Mouse (Mus musculus) heart, embryonic 10.5 days (tissue): ENCODE measurements around the gene Zfp985. TPM values are rescaled to one million over a fixed set of nuclear protein-coding genes. Genes with fewer than 3 reads are reported as not detected.
"Not testable (repeated sequence)": the region's sequence is repeated elsewhere in the genome, so short reads cannot be mapped to it uniquely, and the experiment has no call there.

Experiments
- DNase-seq: peaks from one replicate; pipeline ENCODE4 v3.0.0-alpha.2; 2017; ENCODE audit warnings: low spot score
- H3K27ac ChIP-seq: fragments of 300-500 bp; sonication (generic); 2 replicates; pipeline ENCODE4 v1.5.1; 2016; ENCODE audit warnings: mild to moderate bottlenecking
- H3K27me3 ChIP-seq: fragments of 300-500 bp; sonication (generic); 2 replicates; pipeline ENCODE4 v1.6.1; 2016; ENCODE audit warnings: mild to moderate bottlenecking; ENCODE audit not compliant: poor library complexity, insufficient read depth, severe bottlenecking
- H3K36me3 ChIP-seq: fragments of 300-500 bp; sonication (generic); 2 replicates; pipeline ENCODE4 v1.6.1; 2016; ENCODE audit warnings: mild to moderate bottlenecking, moderate library complexity
- H3K4me1 ChIP-seq: fragments of 300-500 bp; sonication (generic); 2 replicates; pipeline ENCODE4 v1.6.1; 2016; ENCODE audit warnings: mild to moderate bottlenecking
- H3K4me3 ChIP-seq: fragments of 300-500 bp; sonication (generic); 2 replicates; pipeline ENCODE4 v1.5.1; 2016; ENCODE audit warnings: mild to moderate bottlenecking, moderate library complexity
- H3K9me3 ChIP-seq: fragments of 300-500 bp; sonication (generic); 2 replicates; pipeline ENCODE4 v1.6.1; 2016; ENCODE audit warnings: mild to moderate bottlenecking, moderate library complexity
- WGBS: fragments of 180-500 bp; shearing (Covaris S2); methylation state at CpG from one replicate; pipeline ENCODE4 v1.1.7; 2016; 5-methylcytosine and 5-hydroxymethylcytosine counted together
- polyA plus RNA-seq: library from polyadenylated mRNA; unstranded; fragments of >200 nt; fragmentation: Nextera tagmentation; extraction: Ambion mirVana; gene quantifications from 2 replicates; pipeline ENCODE4 v1.2.1, GENCODE M21; 2016

Gene Zfp985
- polyA plus RNA-seq = 0.10 and 0.12 TPM in 2 replicates

- not testable (repeated sequence) for DNase-seq, H3K4me1 ChIP-seq, H3K27me3 ChIP-seq, H3K36me3 ChIP-seq, H3K27ac ChIP-seq, H3K4me3 ChIP-seq, H3K9me3 ChIP-seq
- WGBS = 69% methylated on average over 5 of the region's 5 CpGs
Measured at GRCm38 (mm10) chr4:147553071-147553470, at the start of gene Zfp985. Gene Zfp985 (plus strand): TSS chr4:147553277.

GRCm38 (mm10) chr4:147509174-147509573, 43.9 kb upstream of the Zfp985 start:
- Histone ChIP-seq H3K27me3 (no peaks in the 10 kb centered on the region), H3K27ac (no peak overlapping the region), H3K4me3 (no peak overlapping the region), H3K36me3 (peaks cover 28% of the 10 kb centered on the region), H3K9me3 (peaks cover 25% of the 10 kb centered on the region), H3K4me1 (no peaks in the 10 kb centered on the region)
- 84% methylated on average over 2 of the region's 2 CpGs for WGBS
- no peak for DNase-seq

DNA sequence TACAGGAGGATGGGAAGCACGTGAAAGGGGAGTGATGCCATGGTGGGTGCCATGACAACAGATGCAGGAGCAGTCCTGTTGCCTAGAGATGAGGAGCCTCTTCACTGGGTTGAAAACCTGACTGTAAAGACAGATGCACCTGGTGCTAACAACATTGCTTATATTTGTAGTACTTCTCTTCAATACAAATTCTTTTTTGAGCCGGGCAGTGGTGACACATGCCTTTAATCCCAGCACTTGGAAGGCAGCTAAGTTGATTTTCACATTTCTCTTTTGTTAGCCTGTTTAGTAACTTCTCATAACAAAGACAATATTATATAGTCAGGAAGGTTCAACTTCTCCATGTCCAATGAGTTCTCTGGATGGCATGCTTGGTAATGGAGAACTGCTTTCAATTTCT, 34.1 kb upstream of the Zfp985 start:
- H3K36me3 ChIP-seq = no peaks in the 10 kb centered on the region
- peaks cover 55% of the 10 kb centered on the region for H3K9me3 ChIP-seq
- H3K27ac ChIP-seq = no peak overlapping the region
- no peaks in the 10 kb centered on the region for H3K4me1 ChIP-seq
- H3K4me3 ChIP-seq = no peak overlapping the region
- WGBS = 74% methylated on average over 2 of the region's 2 CpGs
- no peak for DNase-seq
- no peaks in the 10 kb centered on the region for H3K27me3 ChIP-seq

GRCm38 (mm10) chr4:147520100-147520499, 33.0 kb upstream of the Zfp985 start:
- no peak for DNase-seq
- H3K36me3 ChIP-seq = no peaks in the 10 kb centered on the region
- H3K4me3 ChIP-seq = no peak overlapping the region
- H3K27ac ChIP-seq = no peak overlapping the region
- H3K9me3 ChIP-seq = peaks cover 53% of the 10 kb centered on the region
- H3K4me1 ChIP-seq = no peaks in the 10 kb centered on the region
- no peaks in the 10 kb centered on the region for H3K27me3 ChIP-seq

DNA sequence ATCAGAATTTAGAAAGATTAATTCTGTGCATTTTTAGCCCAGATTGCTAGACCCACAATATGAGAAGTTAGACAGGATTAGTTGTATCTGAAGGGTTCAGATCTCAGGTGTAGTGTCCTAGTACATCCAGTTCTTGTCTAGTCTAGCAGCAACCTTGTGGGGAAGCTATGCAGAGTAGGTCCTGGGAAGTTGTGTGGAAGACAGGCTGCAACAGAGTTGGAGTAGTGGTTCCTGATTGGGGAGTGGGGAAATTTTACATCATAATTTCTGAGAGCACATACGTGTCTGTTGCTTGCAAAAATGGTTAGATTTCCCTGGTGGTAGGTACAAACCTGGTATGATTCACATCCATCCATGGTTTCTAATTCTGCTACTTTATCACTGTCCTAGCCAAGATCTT, 28.0 kb upstream of the Zfp985 start:
- Histone ChIP-seq H3K36me3 (no peaks in the 10 kb centered on the region), H3K4me3 (no peak overlapping the region), H3K27ac (no peak overlapping the region), H3K27me3 (no peaks in the 10 kb centered on the region), H3K4me1 (no peaks in the 10 kb centered on the region), H3K9me3 (peaks cover 39% of the 10 kb centered on the region)
- WGBS = 81% methylated on average over 1 of the region's 1 CpGs
- DNase-seq = no peak

DNA sequence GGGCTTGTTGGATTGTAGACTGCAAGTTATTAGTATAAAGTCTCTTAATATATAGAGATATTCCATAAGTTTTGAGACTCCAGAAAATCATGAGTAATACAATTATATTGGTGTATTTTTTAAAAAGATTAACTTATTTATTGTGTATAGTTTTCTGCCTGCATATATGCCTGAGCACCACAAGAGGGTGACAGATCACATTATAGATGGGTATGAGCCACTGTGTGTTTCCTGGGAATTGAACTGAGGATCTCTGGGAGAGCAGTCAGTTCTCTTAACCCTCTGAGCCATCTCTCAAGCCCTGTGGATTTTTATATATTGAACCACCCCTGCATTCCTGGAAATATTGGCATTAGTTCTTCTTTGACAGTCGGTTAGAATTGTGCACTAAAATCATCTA, 22.7 kb upstream of the Zfp985 start:
- no peak overlapping the region for H3K4me3 ChIP-seq
- H3K27me3 ChIP-seq = no peaks in the 10 kb centered on the region
- DNase-seq = no peak
- H3K27ac ChIP-seq = no peak overlapping the region
- 69% methylated on average over 1 of the region's 1 CpGs for WGBS
- peaks cover 18% of the 10 kb centered on the region for H3K9me3 ChIP-seq
- no peaks in the 10 kb centered on the region for H3K4me1 ChIP-seq
- H3K36me3 ChIP-seq = no peaks in the 10 kb centered on the region

- H3K36me3 ChIP-seq, DNase-seq, H3K27me3 ChIP-seq, H3K4me1 ChIP-seq, H3K4me3 ChIP-seq, H3K27ac ChIP-seq: not testable (repeated sequence)
- peaks cover 33% of the 10 kb centered on the region for H3K9me3 ChIP-seq
Measured at GRCm38 (mm10) chr4:147535916-147536315, 17.2 kb upstream of the Zfp985 start.

- no peaks in the 10 kb centered on the region for H3K36me3 ChIP-seq
- no peak overlapping the region for H3K4me3 ChIP-seq
- H3K27me3 ChIP-seq = no peaks in the 10 kb centered on the region
- no peak overlapping the region for H3K27ac ChIP-seq
- DNase-seq = no peak
- peaks cover 40% of the 10 kb centered on the region for H3K9me3 ChIP-seq
- H3K4me1 ChIP-seq = no peaks in the 10 kb centered on the region
- WGBS = 68% methylated on average over 2 of the region's 2 CpGs
Measured at GRCm38 (mm10) chr4:147537702-147538101, 15.4 kb upstream of the Zfp985 start.

DNA sequence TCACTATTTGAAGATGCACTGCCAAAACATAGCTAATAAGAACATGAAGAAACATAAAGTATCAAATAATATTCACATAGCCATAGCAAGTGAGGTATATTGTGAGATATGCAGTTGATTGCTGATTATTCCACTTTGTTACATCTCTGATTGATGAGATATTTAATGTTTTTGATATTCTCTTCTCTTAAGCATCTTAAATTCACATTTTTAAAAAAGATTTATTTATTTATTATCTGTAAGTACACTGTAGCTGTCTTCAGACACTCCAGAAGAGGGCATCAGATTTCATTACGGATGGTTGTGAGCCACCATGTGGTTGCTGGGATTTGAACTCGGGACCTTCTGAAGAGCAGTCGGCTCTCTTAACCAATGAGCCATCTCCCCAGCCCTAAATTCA, 13.2 kb upstream of the Zfp985 start, which contains the start of gene Gm16503:
Gene Gm16503, plus strand, starts transcription at position 301 of the 400 bp plus-strand sequence.
- not testable (repeated sequence) for H3K36me3 ChIP-seq, H3K4me1 ChIP-seq, H3K4me3 ChIP-seq, H3K27me3 ChIP-seq, H3K27ac ChIP-seq, DNase-seq
- 87% methylated on average over 3 of the region's 3 CpGs for WGBS
- peaks cover 49% of the 10 kb centered on the region for H3K9me3 ChIP-seq

DNA sequence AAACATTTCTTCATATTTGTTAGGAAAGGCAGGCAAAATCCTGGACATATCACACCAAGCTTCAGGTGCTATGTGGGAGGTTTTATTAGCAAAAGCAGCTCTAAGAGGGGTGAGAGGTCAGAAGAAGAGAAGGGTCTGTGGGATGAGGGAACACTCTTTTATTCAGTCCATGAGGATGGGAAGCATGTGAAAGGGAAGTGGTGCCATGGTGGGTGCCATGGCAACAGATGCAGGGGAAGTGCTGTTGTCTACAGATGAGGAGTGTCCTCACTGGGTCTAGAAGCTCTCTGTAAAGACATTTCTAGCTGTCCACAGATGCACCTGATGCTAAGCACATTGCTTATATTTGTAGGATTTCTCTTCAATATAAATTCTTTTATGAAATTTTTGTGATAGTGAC, 12.0 kb upstream of the Zfp985 start:
- Histone ChIP-seq H3K9me3 (peaks cover 46% of the 10 kb centered on the region), H3K4me3 (no peak overlapping the region), H3K36me3 (no peaks in the 10 kb centered on the region), H3K27me3 (no peaks in the 10 kb centered on the region), H3K27ac (no peak overlapping the region), H3K4me1 (no peaks in the 10 kb centered on the region)
- no peak for DNase-seq

DNA sequence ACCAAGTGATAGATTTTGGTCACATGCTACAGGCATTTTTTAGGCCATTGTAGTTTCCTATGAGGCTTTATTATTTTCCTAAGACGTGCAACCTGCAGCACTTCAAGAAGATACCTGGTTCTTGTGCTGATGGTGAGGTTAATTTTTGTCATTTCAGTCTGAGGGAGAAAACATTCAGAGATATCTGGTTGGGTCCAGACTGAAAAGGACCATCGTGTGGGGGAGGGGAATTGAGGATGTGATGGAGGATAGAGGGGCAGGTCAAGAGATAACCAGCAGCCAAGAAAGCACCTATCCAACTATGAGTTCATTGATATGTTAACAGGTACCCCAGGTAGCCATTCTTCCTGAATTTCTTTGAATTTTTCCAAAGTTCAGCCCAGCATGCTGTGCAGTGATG, 1.3 kb downstream of the Zfp985 start:
- H3K36me3 ChIP-seq, DNase-seq, H3K4me1 ChIP-seq, H3K4me3 ChIP-seq, H3K27ac ChIP-seq, H3K9me3 ChIP-seq, H3K27me3 ChIP-seq: not testable (repeated sequence)
- 61% methylated on average over 2 of the region's 2 CpGs for WGBS

GRCm38 (mm10) chr4:147556921-147557320, 3.8 kb downstream of the Zfp985 start:
- not testable (repeated sequence) for H3K4me3 ChIP-seq, H3K4me1 ChIP-seq, H3K27me3 ChIP-seq, H3K27ac ChIP-seq, DNase-seq, H3K36me3 ChIP-seq, H3K9me3 ChIP-seq
- WGBS = 41% methylated on average over 1 of the region's 1 CpGs

DNA sequence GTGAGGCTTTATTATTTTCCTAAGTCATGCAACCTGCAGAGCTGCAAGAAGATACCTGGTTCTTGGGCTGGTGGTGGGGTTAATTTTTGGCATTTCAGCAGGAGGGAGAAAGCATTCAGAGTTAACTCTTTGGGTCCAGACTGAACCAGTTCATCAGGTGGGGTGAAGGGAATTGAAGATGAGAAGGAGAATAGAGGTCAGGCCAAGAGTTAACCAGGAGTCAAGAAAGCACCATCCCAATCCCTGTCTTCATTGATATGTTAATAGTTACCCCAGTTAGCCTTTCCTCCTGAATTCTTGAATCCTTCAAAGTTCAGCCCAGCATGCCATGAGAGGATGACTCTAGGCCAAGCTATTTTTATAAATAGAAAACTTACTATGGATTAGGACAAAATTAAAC, 4.9 kb downstream of the Zfp985 start:
- H3K9me3 ChIP-seq, H3K36me3 ChIP-seq, H3K4me3 ChIP-seq, H3K27ac ChIP-seq, H3K4me1 ChIP-seq, DNase-seq, H3K27me3 ChIP-seq: not testable (repeated sequence)

DNA sequence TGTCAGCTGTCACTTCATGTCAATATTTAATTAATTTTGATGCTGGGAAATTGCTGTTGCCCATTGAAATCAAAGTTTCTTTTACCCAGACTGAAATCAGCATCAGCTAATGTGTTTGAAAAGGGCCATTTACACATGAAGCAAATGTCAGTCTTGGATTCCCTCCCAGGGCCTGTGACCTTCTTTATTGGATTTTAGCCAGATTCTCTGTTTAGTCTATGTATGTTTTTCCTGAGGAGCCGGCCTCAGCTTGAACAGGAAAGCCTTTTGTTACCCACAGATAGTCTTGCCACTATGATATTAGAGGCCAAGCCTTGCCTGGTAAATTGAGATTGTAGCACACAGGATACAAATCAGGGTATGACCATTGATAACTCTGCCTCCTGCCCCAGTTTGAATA, 6.0 kb downstream of the Zfp985 start:
- not testable (repeated sequence) for H3K27ac ChIP-seq, H3K4me1 ChIP-seq, H3K27me3 ChIP-seq, DNase-seq, H3K4me3 ChIP-seq, H3K9me3 ChIP-seq, H3K36me3 ChIP-seq
- WGBS = 47% methylated on average over 1 of the region's 1 CpGs
